Mouse (Mus musculus) colon, adult 2 months (tissue): ENCODE data around the gene Pex6. TPM values are rescaled to one million over a fixed set of nuclear protein-coding genes. Genes with fewer than 3 reads are reported as not detected.

ENCODE experiments used
- polyA plus RNA-seq: library from polyadenylated mRNA; depleted of rRNA; stranded (reverse); fragments of >200 nt; gene quantifications from 2 replicates; pipeline ENCODE4 v1.2.3, GENCODE M21; 2012; rRNA removed

Pex6 gene
- 90.8 and 100 TPM in 2 replicates for polyA plus RNA-seq

GRCm38 (mm10) chr17:46710959-46711597 is at the start of gene Pex6:
TSS of gene Pex6 (plus strand) at chr17:46711463.

GRCm38 (mm10) chr17:46673850-46674529 is 37.3 kb upstream of the Pex6 start, which contains the start of gene Rrp36:
TSS of gene Rrp36 (minus strand) at chr17:46674352.

GRCm38 (mm10) chr17:46678416-46678815 is 32.8 kb upstream of the Pex6 start, which contains the start of gene Mea1:
TSS of gene Mea1 (plus strand) at chr17:46678793.

GRCm38 (mm10) chr17:46680760-46681373 is 30.4 kb upstream of the Pex6 start, which contains the start of gene Klhdc3:
TSS of gene Klhdc3 (minus strand) at chr17:46680914.

GRCm38 (mm10) chr17:46704887-46705835 is 6.1 kb upstream of the Pex6 start, which contains the start of gene Ppp2r5d:
TSS of gene Ppp2r5d (minus strand) at chr17:46705111.

GRCm38 (mm10) chr17:46728904-46729318 is 17.6 kb downstream of the Pex6 start, which contains the start of gene Gnmt:
TSS of gene Gnmt (minus strand) at chr17:46729168.

GRCm38 (mm10) chr17:46751794-46752556 is 40.7 kb downstream of the Pex6 start, which contains the start of gene Cnpy3:
TSS of gene Cnpy3 (minus strand) at chr17:46752214.

GRCm38 (mm10) chr17:46763544-46763943 is 52.3 kb downstream of the Pex6 start, which contains the start of gene Ptcra:
TSS of gene Ptcra (minus strand) at chr17:46763712.

GRCm38 (mm10) chr17:46772404-46773277 is 61.4 kb downstream of the Pex6 start, which contains the start of gene 2310039H08Rik:
TSS of gene 2310039H08Rik (plus strand) at chr17:46772635.

Other genes starting within 250 kb of the Pex6 start
- gene Ttbk1, start 223.8 kb upstream of the Pex6 start, polyA plus RNA-seq = 0.38 and 0.45 TPM in 2 replicates
- 4.1 TPM in 2 replicates for gene Dnph1, start 214.8 kb upstream of the Pex6 start, polyA plus RNA-seq
- 12.2 and 12.8 TPM in 2 replicates for gene Cul9, start 165.1 kb upstream of the Pex6 start, polyA plus RNA-seq
- gene Srf, start 155.3 kb upstream of the Pex6 start, polyA plus RNA-seq = 229 and 257 TPM in 2 replicates
- 18.7 and 23.5 TPM in 2 replicates for gene Ptk7, start 82.0 kb upstream of the Pex6 start, polyA plus RNA-seq
- 104 and 125 TPM in 2 replicates for gene Klc4, start 65.4 kb upstream of the Pex6 start, polyA plus RNA-seq
- gene Mrpl2, start 65.2 kb upstream of the Pex6 start, polyA plus RNA-seq = 114 and 139 TPM in 2 replicates
- 23.0 and 25.6 TPM in 2 replicates for gene Cul7, start 61.1 kb upstream of the Pex6 start, polyA plus RNA-seq
- gene Rrp36, start 37.1 kb upstream of the Pex6 start, polyA plus RNA-seq = 35.6 and 39.8 TPM in 2 replicates
- 74.0 and 78.7 TPM in 2 replicates for gene Mea1, start 32.7 kb upstream of the Pex6 start, polyA plus RNA-seq
- 74.5 and 80.0 TPM in 2 replicates for gene Klhdc3, start 30.5 kb upstream of the Pex6 start, polyA plus RNA-seq
- gene Ppp2r5d, start 6.4 kb upstream of the Pex6 start, polyA plus RNA-seq = 49.5 and 53.3 TPM in 2 replicates
- 2.2 and 3.6 TPM in 2 replicates for gene Gnmt, start 17.7 kb downstream of the Pex6 start, polyA plus RNA-seq
- gene Cnpy3, start 40.8 kb downstream of the Pex6 start, polyA plus RNA-seq = 33.1 and 38.2 TPM in 2 replicates
- gene Ptcra, start 52.2 kb downstream of the Pex6 start, polyA plus RNA-seq = 0.14 TPM in 1 of 2 replicates, not detected in the other
- gene 2310039H08Rik, start 61.2 kb downstream of the Pex6 start, polyA plus RNA-seq = 173 and 174 TPM in 2 replicates
- 12.5 and 14.0 TPM in 2 replicates for gene Rpl7l1, start 71.2 kb downstream of the Pex6 start, polyA plus RNA-seq
- 9.0 and 9.2 TPM in 2 replicates for gene Bicral, start 147.0 kb downstream of the Pex6 start, polyA plus RNA-seq
- 22.9 and 29.6 TPM in 2 replicates for gene Tbcc, start 179.2 kb downstream of the Pex6 start, polyA plus RNA-seq
- not detected in 2 replicates for gene Prph2, start 199.0 kb downstream of the Pex6 start, polyA plus RNA-seq